Mouse (Mus musculus) left cerebral cortex, adult 2 months (tissue): ENCODE results near the gene C1ql1. TPM values are rescaled to one million over a fixed set of nuclear protein-coding genes. Genes with fewer than 3 reads are reported as not detected.

Source experiments
- DNase-seq, 2 experiments: peaks; one replicate each; pipeline ENCODE4 v3.0.0; 2021 to 2022; ENCODE audit warnings: low spot score in 2 of 2, mixed read lengths in 1 of 2; ENCODE audit errors: extremely low spot score in 1 of 2
- H3K27ac ChIP-seq: fragments of 200-600 bp; 2 replicates; pipeline ENCODE4 v1.8.1; 2022
- H3K4me3 ChIP-seq: fragments of 200-600 bp; 2 replicates; pipeline ENCODE4 v1.8.1; 2022
- CTCF ChIP-seq: fragments of 200-600 bp; IDR thresholded peaks from 2 replicates; pipeline ENCODE4 v1.8.1; 2022; ENCODE audit warnings: antibody characterized with exemption, mild to moderate bottlenecking, moderate library complexity
- intact Hi-C: fragments of 180-260 bp; cut with DNase I; formaldehyde crosslinking; loops from one replicate; pipeline ENCODE4 v1.15.1; 2025
- long read RNA-seq, 2 experiments: library from polyadenylated mRNA; stranded (forward); transcript quantifications; one replicate each; pipeline ENCODE4 v2.0.0; 2021; ENCODE audit warnings: borderline mapping rate in 2 of 2
- total RNA-seq, 2 experiments: library from RNA; stranded (reverse); gene quantifications; 2 replicates each; pipeline ENCODE4 v1.2.3; 2021

The C1ql1 gene
- 10 to 100 TPM in 1 of 2 experiments, 1 to 10 TPM in 1; 9.3 to 14.0 TPM for total RNA-seq
- long read RNA-seq, experiment 1, transcript C1ql1-201 (2 exons, 1,473 nt) = major isoform, 22 of 26 reads
- long read RNA-seq, experiment 1, partial matches to known transcripts = 4 of 26 reads
- long read RNA-seq, experiment 1, other reads (novel, unspliced or antisense) = 0 of 26 reads
- long read RNA-seq, experiment 2, transcript C1ql1-201 (2 exons, 1,473 nt) = major isoform, 17 of 18 reads
- long read RNA-seq, experiment 2, partial matches to known transcripts = 0 of 18 reads
- long read RNA-seq, experiment 2, other reads (novel, unspliced or antisense) = 1 of 18 reads

DNA sequence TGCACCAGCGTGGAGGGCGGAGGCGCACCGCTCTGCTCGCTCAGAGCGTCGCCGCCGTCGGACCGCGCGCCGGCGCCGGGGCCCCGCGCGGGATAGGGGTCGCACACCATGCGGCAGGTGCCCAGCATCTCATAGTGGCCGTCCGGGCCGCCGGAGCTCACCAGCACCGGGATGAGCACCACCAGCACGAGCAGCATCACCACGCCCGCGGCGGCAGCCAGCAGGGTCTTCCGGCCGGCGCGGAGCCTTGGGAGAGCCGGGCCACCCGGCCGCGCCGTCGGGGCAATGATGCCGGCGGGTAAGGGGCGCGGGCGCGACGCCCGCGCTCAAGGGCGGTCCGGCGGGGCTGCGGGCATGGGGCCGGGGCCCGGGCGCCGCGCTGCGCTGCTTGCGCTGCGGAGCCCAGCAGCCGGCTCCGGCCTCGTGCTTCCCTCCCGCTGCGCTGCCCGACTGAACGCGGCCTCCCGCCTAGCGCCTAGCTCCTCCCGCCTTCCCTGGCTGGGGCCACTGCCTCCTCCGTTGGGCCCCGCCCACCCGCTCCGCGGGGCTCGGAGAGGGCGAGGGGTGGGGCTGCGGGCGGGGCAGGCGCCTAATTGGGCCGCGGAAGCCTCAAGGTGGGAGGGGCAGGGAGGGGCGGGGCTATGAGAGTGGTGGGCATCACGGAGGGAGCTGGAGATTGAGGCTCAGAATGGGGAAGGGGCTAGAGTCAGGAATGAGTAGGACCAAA is at the start of gene C1ql1:
Gene C1ql1 (minus strand): TSS at position 424 of the 727 bp plus-strand sequence.
- no peak for TF ChIP-seq CTCF
- DNase-seq = peak; percentile 49 to 72

DNA sequence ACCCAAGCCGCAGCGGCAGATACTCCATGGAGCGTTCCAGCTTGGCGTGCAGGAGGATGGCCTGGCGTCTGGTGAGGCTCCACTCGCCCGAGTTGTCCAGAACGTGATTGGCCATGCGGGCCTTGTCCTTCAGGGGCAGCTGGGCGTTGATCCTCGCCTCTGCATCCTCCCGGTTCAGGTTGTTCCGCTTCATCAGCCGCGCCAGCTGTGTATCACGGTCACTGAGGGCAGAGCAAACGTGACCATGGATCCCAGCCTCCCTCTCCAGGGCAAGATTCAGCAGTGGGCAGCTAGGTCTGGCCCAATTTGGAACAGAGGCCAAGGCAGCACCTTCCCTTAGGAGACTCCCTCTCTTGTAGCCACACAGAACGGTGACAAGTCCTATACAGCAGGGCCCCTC is 48.5 kb upstream of the C1ql1 start:
- no peak for DNase-seq
- TF ChIP-seq CTCF = no peak
- no peak overlapping the region for H3K4me3 ChIP-seq
- intact Hi-C loops = no loop called here
- no peak overlapping the region for H3K27ac ChIP-seq

More for the DNA sequence above, at the start of gene C1ql1:
- intact Hi-C loops = loop anchor here (2.0 kb wide), 1 partner anchor 22 kb away; the partner anchor contains the start of gene Kif18b
- no peak within 1 kb of the TSS for H3K27ac ChIP-seq
- H3K4me3 ChIP-seq = peak within 1 kb of the TSS; percentile 23; the same call in 1 of the 2 replicates

- no peak for TF ChIP-seq CTCF
- intact Hi-C loops = loop anchor here (1.0 kb wide), 1 partner anchor 93 kb away; the partner anchor contains the start of gene Gfap
- DNase-seq = no peak
Measured at GRCm38 (mm10) chr11:102993420-102994029, 47.0 kb upstream of the C1ql1 start.

GRCm38 (mm10) chr11:102992940-102993339 is 46.5 kb upstream of the C1ql1 start:
- H3K27ac ChIP-seq = no peak overlapping the region
- TF ChIP-seq CTCF = peak; percentile 77
- peak; percentile 62 to 71 for DNase-seq
- intact Hi-C loops = loop anchor here (1.0 kb wide), 2 partner anchors 39 to 93 kb away; partner anchors contain the start of gene Gfap
- no peak overlapping the region for H3K4me3 ChIP-seq

More at GRCm38 (mm10) chr11:102993420-102994029, 47.0 kb upstream of the C1ql1 start:
- Histone ChIP-seq H3K27ac (no peak overlapping the region), H3K4me3 (no peak overlapping the region)

- no peak for DNase-seq
- intact Hi-C loops = loop anchor here (1.0 kb wide), 1 partner anchor 41 kb away; no protein-coding TSS in a partner anchor
- no peak overlapping the region for H3K27ac ChIP-seq
- TF ChIP-seq CTCF = no peak
- no peak overlapping the region for H3K4me3 ChIP-seq
Measured at GRCm38 (mm10) chr11:102991681-102992080, 45.2 kb upstream of the C1ql1 start.

- H3K27ac ChIP-seq = no peak overlapping the region; the same call in 1 of the 2 replicates
- intact Hi-C loops = no loop called here
- peak; percentile 47 to 48 for DNase-seq
- TF ChIP-seq CTCF = peak; percentile 50
- peak overlapping the region; percentile 37 for H3K4me3 ChIP-seq
Measured at GRCm38 (mm10) chr11:102990152-102990663, 43.7 kb upstream of the C1ql1 start.

DNA sequence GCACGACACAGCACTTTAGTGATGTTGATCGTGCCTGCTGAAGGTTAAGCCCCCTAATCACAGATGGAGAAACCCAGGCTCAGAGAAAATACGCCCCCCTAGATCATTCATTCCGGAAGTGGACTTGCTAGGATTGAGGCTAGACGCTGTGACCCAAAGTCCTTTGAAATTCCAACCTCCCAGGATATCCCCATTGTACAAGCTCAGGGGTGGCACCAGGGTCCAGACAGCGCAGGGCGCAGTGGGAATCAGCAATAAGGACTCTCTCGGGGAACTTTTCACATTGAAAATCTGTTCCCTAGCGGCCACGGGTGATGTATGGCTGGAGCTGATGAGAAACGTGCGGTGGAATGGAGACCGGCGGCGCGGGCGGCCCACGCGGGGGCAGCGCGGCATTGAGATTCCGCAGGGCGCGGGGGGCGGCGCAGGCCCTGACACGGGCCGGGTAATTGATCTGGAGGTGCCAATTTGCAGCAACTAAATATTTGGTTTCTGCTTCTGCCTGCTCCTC is 43.2 kb upstream of the C1ql1 start:
- Histone ChIP-seq H3K27ac (no peak overlapping the region; the same call in 1 of the 2 replicates), H3K4me3 (peak overlapping the region; percentile 37)
- no peak for DNase-seq
- intact Hi-C loops = no loop called here
- TF ChIP-seq CTCF = no peak

DNA sequence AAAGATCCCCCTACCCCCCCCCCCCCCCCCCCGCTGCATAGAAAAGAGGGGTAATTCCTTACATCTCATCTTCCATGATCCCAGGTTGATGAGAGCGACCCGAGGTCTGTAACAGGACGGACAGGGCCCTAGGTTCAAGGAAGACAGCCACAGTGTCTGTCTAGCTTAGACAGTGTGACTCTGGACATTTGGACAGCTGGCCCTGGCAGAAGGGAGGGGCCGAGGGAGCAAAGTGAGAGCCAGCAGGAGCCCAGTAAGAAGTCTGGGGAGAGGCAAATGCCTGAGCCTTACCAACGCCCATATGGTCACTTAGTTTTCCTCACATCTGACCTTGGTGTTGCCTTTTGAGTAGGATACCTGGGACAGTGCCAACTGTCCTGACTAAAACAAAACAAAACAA is 38.7 kb upstream of the C1ql1 start:
- no peak for DNase-seq
- TF ChIP-seq CTCF = no peak
- intact Hi-C loops = no loop called here
- no peak overlapping the region for H3K4me3 ChIP-seq
- H3K27ac ChIP-seq = no peak overlapping the region

DNA sequence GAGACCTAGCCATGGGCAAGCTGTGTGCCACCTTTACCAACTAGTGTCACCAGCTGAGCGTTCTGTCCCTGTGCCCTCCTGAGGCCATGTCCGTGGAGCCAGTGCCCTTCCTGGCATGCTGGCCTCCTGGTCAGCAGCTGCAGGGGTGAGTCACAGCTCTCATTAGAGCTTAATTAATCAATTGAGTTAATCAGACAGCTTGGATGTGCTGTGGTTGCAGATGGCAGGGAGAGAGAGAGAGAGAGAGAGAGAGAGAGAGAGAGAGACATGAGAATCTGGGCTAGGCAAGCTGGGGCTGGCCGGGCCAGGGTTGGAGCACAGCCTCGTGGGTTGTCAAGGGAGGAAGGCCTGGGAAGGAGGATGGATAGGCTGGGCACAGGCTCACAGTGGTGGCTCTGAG is 38.1 kb upstream of the C1ql1 start:
- Histone ChIP-seq H3K27ac (no peak overlapping the region), H3K4me3 (no peak overlapping the region)
- intact Hi-C loops = no loop called here
- no peak for TF ChIP-seq CTCF
- DNase-seq = no peak

GRCm38 (mm10) chr11:102984086-102984485 is 37.6 kb upstream of the C1ql1 start:
- DNase-seq = no peak
- intact Hi-C loops = no loop called here
- TF ChIP-seq CTCF = no peak
- Histone ChIP-seq H3K4me3 (no peak overlapping the region), H3K27ac (no peak overlapping the region)

GRCm38 (mm10) chr11:102981151-102981890 is 34.8 kb upstream of the C1ql1 start:
- Histone ChIP-seq H3K27ac (no peak overlapping the region), H3K4me3 (no peak overlapping the region)
- TF ChIP-seq CTCF = no peak
- no peak for DNase-seq
- intact Hi-C loops = no loop called here
